Mouse (Mus musculus) intestine, postnatal 0 days (tissue): ENCODE measurements around the gene Tpp1. TPM values are rescaled to one million over a fixed set of nuclear protein-coding genes. Genes with fewer than 3 reads are reported as not detected.
A peak's percentile ranks its signal among the peaks of the same experiment; 100 is the strongest.
"Not testable (repeated sequence)": the region's sequence is repeated elsewhere in the genome, so short reads cannot be mapped to it uniquely, and the experiment has no call there.

Source experiments
- ATAC-seq: fragments of 200-750 bp; cut with Nextera tagmentation; 2 replicates; pipeline ENCODE4 v1.8.0; 2017; ENCODE audit warnings: mild to moderate bottlenecking, moderate TSS enrichment, moderate library complexity
- H3K27ac ChIP-seq: fragments of 300-500 bp; sonication (generic); 2 replicates; pipeline ENCODE4 v1.5.1; 2014; ENCODE audit warnings: mild to moderate bottlenecking, low read depth, low read length, moderate library complexity
- H3K27me3 ChIP-seq: fragments of 300-500 bp; sonication (generic); replicated peaks from 2 replicates; pipeline ENCODE4 v1.6.1; 2014; ENCODE audit warnings: low read length, mixed read lengths; ENCODE audit not compliant: control insufficient read depth, insufficient read depth
- H3K36me3 ChIP-seq: fragments of 300-500 bp; sonication (generic); 2 replicates; pipeline ENCODE4 v1.6.1; 2014; ENCODE audit warnings: mild to moderate bottlenecking, moderate library complexity; ENCODE audit not compliant: control insufficient read depth, insufficient read depth
- H3K4me1 ChIP-seq: fragments of 300-500 bp; sonication (generic); replicated peaks from 2 replicates; pipeline ENCODE4 v1.6.1; 2014; ENCODE audit warnings: antibody characterized with exemption, low read length, mixed read lengths; ENCODE audit not compliant: control insufficient read depth, insufficient read depth
- H3K4me2 ChIP-seq: fragments of 300-500 bp; sonication (generic); replicated peaks from 2 replicates; pipeline ENCODE4 v1.6.1; 2014; ENCODE audit warnings: low read depth, mild to moderate bottlenecking, moderate library complexity
- H3K4me3 ChIP-seq: fragments of 300-500 bp; sonication (generic); 2 replicates; pipeline ENCODE4 v1.5.1; 2014; ENCODE audit warnings: low read depth, low read length
- H3K9ac ChIP-seq: fragments of 300-500 bp; sonication (generic); 2 replicates; pipeline ENCODE4 v1.6.1; 2014; ENCODE audit warnings: mild to moderate bottlenecking, low read depth, low read length
- H3K9me3 ChIP-seq: fragments of 300-500 bp; sonication (generic); 2 replicates; pipeline ENCODE4 v1.6.1; 2016; ENCODE audit warnings: mixed run types; ENCODE audit not compliant: control insufficient read depth
- CTCF ChIP-seq: sonication (generic); IDR thresholded peaks from 2 replicates; pipeline ENCODE4 v1.5.1; 2016; ENCODE audit warnings: low read depth, mild to moderate bottlenecking, control low read depth, antibody characterized with exemption, moderate library complexity
- WGBS: fragments of 180-500 bp; shearing (Covaris S2); extraction: QIAGEN DNeasy Blood & Tissue Kit; methylation state at CpG from one replicate; pipeline ENCODE4 v1.1.7; 2014; 5-methylcytosine and 5-hydroxymethylcytosine counted together
- polyA plus RNA-seq: library from polyadenylated mRNA; unstranded; fragments of >200 nt; fragmentation: Nextera tagmentation; extraction: Ambion mirVana; gene quantifications from 2 replicates; pipeline ENCODE4 v1.2.1, GENCODE M21; 2015

The Tpp1 gene
- polyA plus RNA-seq, 1 experiment from 2014 or later: 176 TPM

DNA sequence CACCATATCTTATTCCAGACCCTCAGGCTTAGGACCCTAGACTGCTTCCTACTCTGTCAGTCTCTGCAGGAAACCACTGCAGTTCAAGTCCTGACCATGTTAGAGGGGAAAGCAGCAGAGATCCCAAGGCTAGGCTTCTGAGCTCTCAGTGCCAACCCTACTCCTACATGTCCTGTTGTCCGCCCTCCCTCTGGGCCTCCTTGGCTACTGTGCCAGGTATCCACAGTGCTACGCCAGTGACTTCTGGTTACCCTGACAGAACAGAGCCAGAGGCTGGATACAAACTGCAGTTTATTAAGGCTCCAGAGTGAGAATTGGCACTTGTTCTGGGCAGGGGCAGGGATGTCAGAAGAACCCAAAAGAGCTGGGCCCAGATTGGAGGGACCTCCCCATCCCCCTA, 681 bp upstream of the Tpp1 start:
- no peaks in the 10 kb centered on the region for H3K9me3 ChIP-seq
- no peak overlapping the region for H3K4me3 ChIP-seq
- H3K4me1 ChIP-seq: peaks cover 6% of the 10 kb centered on the region; the same call in 1 of the 2 replicates
- H3K9ac ChIP-seq: no peak overlapping the region
- WGBS: 90% methylated on average over 2 of the region's 2 CpGs
- TF ChIP-seq CTCF: no peak
- H3K27ac ChIP-seq: no peak overlapping the region
- ATAC-seq: no peak
- H3K27me3 ChIP-seq: no peaks in the 10 kb centered on the region
- H3K4me2 ChIP-seq: no peak overlapping the region
- H3K36me3 ChIP-seq: peaks cover 18% of the 10 kb centered on the region

DNA sequence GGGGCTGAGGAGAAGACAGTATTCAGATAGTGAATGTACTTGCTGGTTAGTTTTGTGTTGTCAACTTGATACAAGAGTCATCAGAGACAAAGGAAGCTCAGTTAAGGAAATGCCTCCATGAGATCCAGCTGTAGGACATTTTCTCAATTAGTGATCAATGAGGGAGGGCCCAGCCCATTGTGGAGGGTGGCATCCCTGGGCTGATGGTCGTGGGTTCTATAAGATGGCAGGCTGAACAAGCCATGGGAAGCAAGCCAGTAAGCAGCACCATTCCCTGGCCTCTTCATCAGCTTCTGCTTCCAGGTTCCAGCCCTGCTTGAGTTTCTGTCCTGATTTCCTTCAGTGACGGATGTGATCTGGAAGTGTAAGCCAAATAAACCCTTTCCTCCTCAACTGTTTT, 4.3 kb downstream of the Tpp1 start:
- H3K9me3 ChIP-seq: no peaks in the 10 kb centered on the region
- H3K27me3 ChIP-seq: no peaks in the 10 kb centered on the region
- peaks cover 6% of the 10 kb centered on the region; the same call in 1 of the 2 replicates for H3K4me1 ChIP-seq
- no peak overlapping the region for H3K4me3 ChIP-seq
- no peak overlapping the region for H3K27ac ChIP-seq
- WGBS: 96% methylated on average over 2 of the region's 2 CpGs
- no peak for ATAC-seq
- H3K9ac ChIP-seq: no peak overlapping the region
- TF ChIP-seq CTCF: no peak
- H3K4me2 ChIP-seq: no peak overlapping the region
- peaks cover 31% of the 10 kb centered on the region for H3K36me3 ChIP-seq

DNA sequence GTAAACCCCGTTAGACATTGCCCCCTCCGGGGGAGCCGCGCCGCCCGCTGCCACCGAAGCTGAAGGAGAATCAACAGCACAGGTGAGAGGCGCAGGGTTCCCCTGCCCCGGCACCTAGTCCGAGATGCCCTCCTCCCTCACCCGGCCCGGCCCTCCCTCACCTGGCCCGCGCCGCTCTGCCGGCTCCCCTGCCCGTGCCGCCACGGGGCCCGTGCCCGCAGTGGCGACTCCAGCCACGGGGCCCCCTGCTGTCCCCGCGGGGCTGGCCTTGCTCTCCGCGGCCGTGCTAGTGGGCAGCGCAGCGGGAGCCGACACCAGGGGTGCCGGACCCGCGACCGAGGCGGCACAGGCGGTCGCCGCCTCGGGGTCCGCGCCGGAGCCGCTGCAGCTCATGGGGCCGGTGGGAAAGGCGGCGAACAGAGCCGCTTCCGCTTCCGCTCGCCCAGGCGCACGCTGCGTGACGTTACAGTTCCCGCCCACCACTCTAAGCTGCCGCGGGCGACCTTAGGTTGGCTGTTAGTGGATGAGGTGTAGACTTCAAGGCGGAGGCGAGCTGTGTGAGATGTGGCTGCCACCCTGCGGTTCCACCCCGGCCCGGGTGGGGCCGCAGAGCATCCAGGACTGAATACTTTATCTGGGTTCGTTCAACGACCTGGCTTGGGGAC, 8.0 kb downstream of the Tpp1 start, which contains the start of gene Taf10:
Taf10 (minus strand) TSS at position 436 of the 665 bp plus-strand sequence.
- H3K4me2 ChIP-seq: peak within 1 kb of the TSS; percentile 95
- peak within 1 kb of the TSS; percentile 89 for H3K9ac ChIP-seq
- ATAC-seq: peak; percentile 98
- H3K4me3 ChIP-seq: peak within 1 kb of the TSS; percentile 83
- no peaks in the 10 kb centered on the region for H3K4me1 ChIP-seq
- no peaks in the 10 kb centered on the region for H3K27me3 ChIP-seq
- peaks cover 52% of the 10 kb centered on the region for H3K36me3 ChIP-seq
- peak; percentile 66 for TF ChIP-seq CTCF
- no peaks in the 10 kb centered on the region for H3K9me3 ChIP-seq
- H3K27ac ChIP-seq: peak within 1 kb of the TSS; percentile 71
- under 1% methylated on average over 46 of the region's 67 CpGs for WGBS

DNA sequence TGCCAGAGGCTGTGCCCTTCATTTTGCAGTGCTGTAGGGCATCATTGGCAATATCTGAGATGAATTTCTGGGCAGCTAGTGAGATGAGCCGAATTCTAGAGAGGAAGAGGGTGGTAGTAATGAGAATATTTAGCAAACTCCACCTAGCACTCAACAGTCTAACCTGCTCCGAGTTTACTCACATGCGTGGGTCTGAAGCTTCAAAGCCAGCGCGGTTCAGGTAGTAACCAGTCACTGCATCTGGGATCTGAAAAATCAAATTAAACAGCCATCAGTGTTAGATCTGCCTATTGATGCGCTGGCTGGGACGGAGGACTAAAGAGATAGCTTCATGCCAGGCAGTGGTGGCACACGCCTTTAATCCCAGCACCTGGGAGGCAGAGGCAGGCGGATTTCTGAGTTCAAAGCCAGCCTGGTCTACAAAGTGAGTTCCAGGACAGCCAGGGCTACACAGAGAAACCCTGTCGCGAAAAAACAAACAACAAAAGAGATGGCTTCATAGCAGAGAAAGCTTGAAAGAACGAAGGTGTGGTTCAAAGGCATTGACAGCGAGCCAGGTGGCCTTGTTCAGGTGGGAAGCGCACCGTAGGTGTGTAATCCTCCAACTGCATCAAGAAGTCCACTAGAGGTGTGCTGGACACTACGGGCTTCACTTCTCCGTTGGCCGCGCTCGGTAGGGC, 8.6 kb downstream of the Tpp1 start:
- Histone ChIP-seq H3K4me2 (peak overlapping the region; percentile 95), H3K4me3 (peak overlapping the region; percentile 83), H3K27ac (peak overlapping the region; percentile 71), H3K36me3 (peaks cover 50% of the 10 kb centered on the region), H3K9ac (peak overlapping the region; percentile 89)
- H3K4me1 ChIP-seq, H3K27me3 ChIP-seq, H3K9me3 ChIP-seq, ATAC-seq: not testable (repeated sequence)
- 29% methylated on average over 20 of the region's 20 CpGs for WGBS

DNA sequence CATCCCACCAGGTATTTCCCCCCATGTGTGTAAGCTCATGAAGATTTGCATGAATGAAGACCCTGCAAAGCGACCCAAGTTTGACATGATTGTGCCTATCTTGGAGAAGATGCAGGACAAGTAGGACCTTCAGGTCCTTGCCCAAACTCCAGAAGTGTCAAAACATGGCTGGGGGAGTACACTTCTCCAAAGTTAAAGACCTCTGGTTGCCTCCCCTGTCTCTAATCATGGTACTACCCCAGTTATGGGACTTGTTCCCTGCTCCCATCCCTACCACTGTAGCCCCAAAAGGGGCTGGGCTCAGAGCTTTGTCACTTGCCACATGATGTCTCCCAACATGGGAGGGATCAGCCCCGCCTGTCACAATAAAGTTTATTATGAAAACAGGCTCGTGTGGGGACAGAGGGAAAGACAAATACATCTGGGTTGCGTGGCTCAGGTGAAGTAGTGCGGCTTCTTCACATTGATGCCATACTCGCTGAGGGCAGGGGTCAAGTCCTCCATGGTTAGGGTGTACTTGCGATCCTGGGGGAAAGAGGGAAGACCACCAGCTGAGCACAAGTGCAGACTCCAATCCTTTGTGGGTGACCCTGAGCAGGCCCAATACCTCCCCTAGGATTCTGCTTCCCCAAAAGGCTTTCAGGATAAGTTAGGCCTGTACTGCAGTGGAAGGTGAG, 9.4 kb downstream of the Tpp1 start:
- H3K27ac ChIP-seq, H3K9me3 ChIP-seq, H3K9ac ChIP-seq, H3K4me3 ChIP-seq, ATAC-seq, H3K4me1 ChIP-seq, H3K27me3 ChIP-seq: not testable (repeated sequence)
- Histone ChIP-seq H3K36me3 (peaks cover 46% of the 10 kb centered on the region), H3K4me2 (peak overlapping the region; percentile 95; the same call in 1 of the 2 replicates)
- WGBS: 75% methylated on average over 7 of the region's 7 CpGs

DNA sequence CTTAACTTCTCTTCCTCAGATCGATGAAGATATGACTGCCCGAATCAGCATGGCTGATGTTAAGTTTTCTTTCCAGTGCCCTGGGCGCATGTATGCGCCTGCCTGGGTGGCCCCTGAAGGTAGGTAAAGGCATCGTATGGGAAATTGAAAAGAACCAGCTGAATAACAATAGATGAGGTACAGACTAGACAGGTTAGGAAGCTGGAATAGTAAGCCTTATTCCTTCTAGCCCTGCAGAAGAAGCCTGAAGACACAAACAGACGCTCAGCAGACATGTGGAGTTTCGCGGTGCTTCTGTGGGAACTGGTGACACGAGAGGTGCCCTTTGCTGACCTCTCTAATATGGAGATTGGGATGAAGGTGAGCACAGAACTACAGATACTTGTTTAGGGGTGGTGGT, 10.1 kb downstream of the Tpp1 start:
- no peak overlapping the region for H3K4me3 ChIP-seq
- no peak overlapping the region for H3K4me2 ChIP-seq
- no peak for TF ChIP-seq CTCF
- WGBS: 91% methylated on average over 9 of the region's 9 CpGs
- no peak for ATAC-seq
- no peaks in the 10 kb centered on the region for H3K27me3 ChIP-seq
- no peak overlapping the region for H3K27ac ChIP-seq
- peaks cover 39% of the 10 kb centered on the region for H3K36me3 ChIP-seq
- H3K4me1 ChIP-seq: no peaks in the 10 kb centered on the region
- no peak overlapping the region for H3K9ac ChIP-seq
- H3K9me3 ChIP-seq: no peaks in the 10 kb centered on the region
